Mouse (Mus musculus) heart, embryonic 16.5 days (tissue): ENCODE data around the gene Tmem255b. TPM values are rescaled to one million over a fixed set of nuclear protein-coding genes. Genes with fewer than 3 reads are reported as not detected.
A peak's percentile ranks its signal among the peaks of the same experiment; 100 is the strongest.

Source experiments
- ATAC-seq: fragments of 200-750 bp; cut with Nextera tagmentation; replicated peaks from 2 replicates; pipeline ENCODE4 v1.8.0; 2017; ENCODE audit warnings: moderate number of reproducible peaks; ENCODE audit not compliant: insufficient read depth, low FRiP score; ENCODE audit errors: extremely low read depth
- H3K27ac ChIP-seq: fragments of 300-500 bp; sonication (generic); 2 replicates; pipeline ENCODE4 v1.5.1; 2014; ENCODE audit warnings: mild to moderate bottlenecking, low read length, control low read depth, moderate library complexity
- H3K27me3 ChIP-seq: fragments of 300-500 bp; sonication (generic); 2 replicates; pipeline ENCODE4 v1.6.1; 2014; ENCODE audit warnings: low read length, mixed read lengths; ENCODE audit not compliant: control insufficient read depth, insufficient read depth
- H3K36me3 ChIP-seq: fragments of 300-500 bp; sonication (generic); 2 replicates; pipeline ENCODE4 v1.6.1; 2014; ENCODE audit not compliant: control insufficient read depth, insufficient read depth
- H3K4me1 ChIP-seq: fragments of 300-500 bp; sonication (generic); 2 replicates; pipeline ENCODE4 v1.6.1; 2014; ENCODE audit warnings: low read length, mixed read lengths; ENCODE audit not compliant: control insufficient read depth, insufficient read depth
- H3K4me2 ChIP-seq: fragments of 300-500 bp; sonication (generic); 2 replicates; pipeline ENCODE4 v1.6.1; 2014; ENCODE audit warnings: low read depth, mild to moderate bottlenecking, control low read depth, low read length
- H3K4me3 ChIP-seq: fragments of 300-500 bp; sonication (generic); 2 replicates; pipeline ENCODE4 v1.5.1; 2014; ENCODE audit warnings: mild to moderate bottlenecking, control low read depth, low read length
- H3K9ac ChIP-seq: fragments of 300-500 bp; sonication (generic); 2 replicates; pipeline ENCODE4 v1.6.1; 2014; ENCODE audit warnings: low read length, control low read depth
- H3K9me3 ChIP-seq: fragments of 300-500 bp; sonication (generic); replicated peaks from 2 replicates; pipeline ENCODE4 v1.6.1; 2016; ENCODE audit warnings: low read length; ENCODE audit not compliant: control insufficient read depth
- WGBS: fragments of 180-500 bp; shearing (Covaris S2); extraction: QIAGEN DNeasy Blood & Tissue Kit; methylation state at CpG from one replicate; pipeline ENCODE4 v1.1.7; 2014; 5-methylcytosine and 5-hydroxymethylcytosine counted together
- polyA plus RNA-seq: library from polyadenylated mRNA; unstranded; fragments of >200 nt; fragmentation: Nextera tagmentation; extraction: Ambion mirVana; gene quantifications from 2 replicates; pipeline ENCODE4 v1.2.1, GENCODE M21; 2015

The Tmem255b gene
- polyA plus RNA-seq, 1 experiment from 2014 or later, result 3.1 TPM

GRCm38 (mm10) chr8:13507284-13507937 lies 72.4 kb downstream of the Tmem255b start:
- H3K4me1 ChIP-seq, result peaks cover 12% of the 10 kb centered on the region
- no peak overlapping the region for H3K4me2 ChIP-seq
- 0 out of 2 replicates have a peak, but pooled peaks cover 3% of the 10 kb centered on the region for H3K27me3 ChIP-seq
- ATAC-seq, result no peak
- no peaks in the 10 kb centered on the region for H3K36me3 ChIP-seq
- no peak overlapping the region for H3K27ac ChIP-seq
- no peaks in the 10 kb centered on the region for H3K9me3 ChIP-seq
- no peak overlapping the region for H3K4me3 ChIP-seq
- WGBS, result 71% methylated on average over 3 of the region's 3 CpGs
- H3K9ac ChIP-seq, result no peak overlapping the region

- ATAC-seq, result no peak
- Histone ChIP-seq H3K9ac (no peak overlapping the region), H3K27ac (no peak overlapping the region), H3K27me3 (peaks cover 3% of the 10 kb centered on the region; the same call in 1 of the 2 replicates), H3K4me1 (peaks cover 28% of the 10 kb centered on the region), H3K9me3 (no peaks in the 10 kb centered on the region), H3K4me2 (no peak overlapping the region), H3K36me3 (no peaks in the 10 kb centered on the region), H3K4me3 (no peak overlapping the region)
- WGBS, result 72% methylated on average over 5 of the region's 5 CpGs
Observed at GRCm38 (mm10) chr8:13512016-13512415, 77.0 kb downstream of the Tmem255b start.

DNA sequence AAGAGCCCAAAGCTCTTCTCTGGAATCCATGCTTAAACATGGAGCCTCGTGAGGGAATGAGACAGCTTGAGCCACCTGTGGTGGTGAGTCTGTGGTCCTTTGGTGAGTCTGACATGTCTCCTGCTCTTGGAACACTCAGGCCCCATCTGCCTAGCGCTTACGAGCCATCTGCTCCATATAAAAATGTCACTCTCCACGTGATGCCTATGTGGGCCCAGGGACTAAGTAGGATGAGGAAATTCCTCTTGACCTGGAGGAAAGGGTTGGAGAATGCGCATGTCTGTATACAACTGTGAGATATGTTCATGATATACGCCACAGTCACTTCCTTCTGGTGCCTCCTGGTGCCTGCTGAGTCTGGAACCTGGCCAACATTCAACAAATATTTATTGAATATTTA lies 77.7 kb downstream of the Tmem255b start:
- WGBS, result 60% methylated on average over 6 of the region's 6 CpGs
- H3K36me3 ChIP-seq, result no peaks in the 10 kb centered on the region
- H3K9me3 ChIP-seq, result no peaks in the 10 kb centered on the region
- no peak overlapping the region for H3K9ac ChIP-seq
- H3K27ac ChIP-seq, result no peak overlapping the region
- peaks cover 3% of the 10 kb centered on the region; the same call in 1 of the 2 replicates for H3K27me3 ChIP-seq
- H3K4me3 ChIP-seq, result no peak overlapping the region
- H3K4me2 ChIP-seq, result no peak overlapping the region
- ATAC-seq, result no peak
- peaks cover 27% of the 10 kb centered on the region for H3K4me1 ChIP-seq

DNA sequence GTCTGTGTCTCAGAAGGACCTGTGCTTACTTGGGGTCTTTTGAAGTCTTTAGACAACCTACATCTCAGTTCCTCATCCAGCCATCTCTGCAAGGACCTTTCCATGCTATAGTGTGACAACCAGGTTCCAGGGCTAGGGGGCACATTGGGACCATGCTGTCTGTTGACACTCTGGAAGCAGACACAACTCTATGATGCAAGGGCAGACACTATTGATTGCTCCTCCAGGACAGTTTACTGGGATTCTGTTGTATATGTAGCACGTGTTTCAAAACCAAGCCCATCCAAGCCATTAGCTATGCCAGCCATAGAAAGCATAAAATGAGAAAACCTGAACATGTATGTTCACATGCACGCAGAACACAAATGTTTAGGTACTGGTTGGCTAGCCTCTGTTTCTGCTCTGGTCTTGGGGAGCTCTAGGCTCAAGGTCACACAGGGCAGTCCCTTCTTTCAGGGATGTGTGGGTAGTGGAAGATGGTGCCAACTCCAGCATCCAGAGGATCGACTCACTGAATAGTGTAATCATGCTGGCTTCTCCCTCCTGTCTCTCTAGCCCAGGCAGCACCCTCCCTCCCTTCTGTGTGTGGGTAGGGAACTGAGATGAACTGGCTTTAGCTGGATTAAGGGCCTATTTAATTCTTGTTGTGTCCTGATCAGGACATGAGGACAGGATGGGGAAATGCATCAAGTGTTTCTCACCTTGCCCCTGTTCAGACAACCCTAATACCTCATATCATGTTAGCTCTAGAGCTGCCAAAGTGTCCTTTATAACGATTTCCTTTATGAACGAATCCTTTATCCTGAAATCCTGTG lies 78.8 kb downstream of the Tmem255b start:
- ATAC-seq, result no peak
- no peaks in the 10 kb centered on the region; the same call in 1 of the 2 replicates for H3K27me3 ChIP-seq
- H3K4me3 ChIP-seq, result no peak overlapping the region
- H3K27ac ChIP-seq, result no peak overlapping the region
- no peaks in the 10 kb centered on the region for H3K9me3 ChIP-seq
- H3K4me1 ChIP-seq, result peaks cover 25% of the 10 kb centered on the region
- H3K9ac ChIP-seq, result no peak overlapping the region
- H3K36me3 ChIP-seq, result no peaks in the 10 kb centered on the region
- H3K4me2 ChIP-seq, result no peak overlapping the region
- WGBS, result 78% methylated on average over 5 of the region's 5 CpGs

GRCm38 (mm10) chr8:13516011-13516442 lies 81.0 kb downstream of the Tmem255b start:
- peak; percentile 80 for ATAC-seq
- Histone ChIP-seq H3K27ac (peak overlapping the region; percentile 46; the same call in 1 of the 2 replicates), H3K4me2 (0 out of 2 replicates have a peak overlapping the region, but pooled peaks have one; percentile 4), H3K4me1 (peaks cover 35% of the 10 kb centered on the region), H3K9me3 (no peaks in the 10 kb centered on the region), H3K4me3 (no peak overlapping the region), H3K36me3 (no peaks in the 10 kb centered on the region), H3K27me3 (no peaks in the 10 kb centered on the region; the same call in 1 of the 2 replicates), H3K9ac (no peak overlapping the region)
- WGBS, result 21% methylated on average over 7 of the region's 7 CpGs

- Histone ChIP-seq H3K27me3 (no peaks in the 10 kb centered on the region; the same call in 1 of the 2 replicates), H3K4me2 (no peak overlapping the region), H3K9me3 (no peaks in the 10 kb centered on the region), H3K27ac (peak overlapping the region; percentile 46; the same call in 1 of the 2 replicates), H3K4me1 (peaks cover 41% of the 10 kb centered on the region), H3K36me3 (no peaks in the 10 kb centered on the region), H3K4me3 (no peak overlapping the region), H3K9ac (no peak overlapping the region)
- 58% methylated on average over 5 of the region's 5 CpGs for WGBS
- no peak for ATAC-seq
Observed at GRCm38 (mm10) chr8:13516728-13517127, 81.7 kb downstream of the Tmem255b start.

GRCm38 (mm10) chr8:13517284-13517781 lies 82.3 kb downstream of the Tmem255b start:
- H3K4me2 ChIP-seq, result no peak overlapping the region
- H3K9me3 ChIP-seq, result no peaks in the 10 kb centered on the region
- peaks cover 43% of the 10 kb centered on the region for H3K4me1 ChIP-seq
- H3K27me3 ChIP-seq, result no peaks in the 10 kb centered on the region; the same call in 1 of the 2 replicates
- 65% methylated on average over 6 of the region's 6 CpGs for WGBS
- H3K4me3 ChIP-seq, result no peak overlapping the region
- no peaks in the 10 kb centered on the region for H3K36me3 ChIP-seq
- no peak for ATAC-seq
- peak overlapping the region; percentile 12; the same call in 1 of the 2 replicates for H3K27ac ChIP-seq
- H3K9ac ChIP-seq, result no peak overlapping the region
